Mouse (Mus musculus) MEL (cell line): Measurements from ENCODE around the gene Zfp385b. TPM values are rescaled to one million over a fixed set of nuclear protein-coding genes. Genes with fewer than 3 reads are reported as not detected.

ENCODE experiments used
- DNase-seq: peaks from one replicate; pipeline ENCODE4 v3.0.0; 2011; ENCODE audit warnings: low read depth, low spot score
- H3K27ac ChIP-seq: 2 replicates; pipeline ENCODE4 v1.5.1; 2012; ENCODE audit warnings: low read depth, mild to moderate bottlenecking, control low read depth, low read length, moderate library complexity; ENCODE audit not compliant: control insufficient read depth
- H3K27me3 ChIP-seq, 2 experiments: fragments of 150-350 bp in 1 of 2; sonication (generic) in 1 of 2; 2 replicates each; pipeline ENCODE4 v1.6.1; 2012; ENCODE audit warnings: low read length in 2 of 2, mild to moderate bottlenecking in 2 of 2, improper control_type of control experiment in 1 of 2, moderate library complexity in 1 of 2; ENCODE audit not compliant: insufficient read depth in 2 of 2, control insufficient read depth in 1 of 2
- H3K36me3 ChIP-seq, 2 experiments: 2 replicates each; pipeline ENCODE4 v1.6.1; 2012 to 2014; ENCODE audit warnings: low read length in 2 of 2, improper control_type of control experiment in 1 of 2, inconsistent platforms in 1 of 2, mild to moderate bottlenecking in 1 of 2; ENCODE audit not compliant: insufficient read depth in 2 of 2, control insufficient read depth in 1 of 2
- H3K4me1 ChIP-seq, 2 experiments: fragments of 150-350 bp in 1 of 2; sonication (generic) in 1 of 2; 2 replicates each; pipeline ENCODE4 v1.6.1; 2012; ENCODE audit warnings: low read length in 2 of 2, improper control_type of control experiment in 1 of 2, mild to moderate bottlenecking in 1 of 2; ENCODE audit not compliant: insufficient read depth in 2 of 2, control insufficient read depth in 1 of 2
- H3K4me3 ChIP-seq, 2 experiments: fragments of 150-350 bp in 1 of 2; sonication (generic) in 1 of 2; 2 replicates each; pipeline ENCODE4 v1.5.1; 2012; ENCODE audit warnings: low read depth in 2 of 2, low read length in 2 of 2, mild to moderate bottlenecking in 2 of 2, moderate library complexity in 2 of 2, control low read depth in 1 of 2, improper control_type of control experiment in 1 of 2; ENCODE audit not compliant: control insufficient read depth in 1 of 2, insufficient read depth in 1 of 2
- H3K79me2 ChIP-seq: 2 replicates; pipeline ENCODE4 v1.6.1; 2012; ENCODE audit warnings: mild to moderate bottlenecking, low read length, moderate library complexity; ENCODE audit not compliant: control insufficient read depth, poor library complexity, insufficient read depth
- H3K9ac ChIP-seq: 2 replicates; pipeline ENCODE4 v1.6.1; 2012; ENCODE audit warnings: low read depth, mild to moderate bottlenecking, control low read depth, low read length, moderate library complexity; ENCODE audit not compliant: control insufficient read depth, poor library complexity, severe bottlenecking
- H3K9me3 ChIP-seq: fragments of 150-350 bp; sonication (generic); replicated peaks from 2 replicates; pipeline ENCODE4 v1.6.1; 2012; ENCODE audit warnings: mild to moderate bottlenecking, low read length, improper control_type of control experiment, moderate library complexity; ENCODE audit not compliant: insufficient read depth
- BHLHE40 ChIP-seq: IDR thresholded peaks from 2 replicates; pipeline ENCODE4 v1.6.1; 2012; ENCODE audit warnings: low read depth, mild to moderate bottlenecking, inconsistent platforms, low read length, improper control_type of control experiment, borderline replicate concordance
- CHD1 ChIP-seq: IDR thresholded peaks from 2 replicates; pipeline ENCODE4 v1.6.1; 2012; ENCODE audit warnings: low read depth, mild to moderate bottlenecking, inconsistent platforms, low read length, improper control_type of control experiment
- ELF1 ChIP-seq: IDR thresholded peaks from 2 replicates; pipeline ENCODE4 v1.6.1; 2014; ENCODE audit warnings: low read depth, mild to moderate bottlenecking, inconsistent platforms, low read length, improper control_type of control experiment, moderate library complexity
- ETS1 ChIP-seq: IDR thresholded peaks from 2 replicates; pipeline ENCODE4 v1.6.1; 2012; ENCODE audit warnings: low read depth, mild to moderate bottlenecking, inconsistent platforms, low read length, improper control_type of control experiment, moderate library complexity
- GABPA ChIP-seq: IDR thresholded peaks from 2 replicates; pipeline ENCODE4 v1.6.1; 2012; ENCODE audit warnings: low read depth, mild to moderate bottlenecking, inconsistent platforms, low read length, improper control_type of control experiment, moderate library complexity
- GATA1 ChIP-seq: IDR thresholded peaks from 2 replicates; pipeline ENCODE4 v1.6.1; 2011; ENCODE audit warnings: low read depth, low read length, improper control_type of control experiment
- HCFC1 ChIP-seq: IDR thresholded peaks from 2 replicates; pipeline ENCODE4 v1.6.1; 2012; ENCODE audit warnings: low read depth, mild to moderate bottlenecking, inconsistent platforms, low read length, improper control_type of control experiment, moderate library complexity
- JUND ChIP-seq: IDR thresholded peaks from 2 replicates; pipeline ENCODE4 v1.6.1; 2011; ENCODE audit warnings: low read depth, mild to moderate bottlenecking, improper control_type of control experiment, low read length
- KAT2A ChIP-seq: conservative IDR thresholded peaks from 2 replicates; pipeline ENCODE4 v1.6.1; 2012; ENCODE audit warnings: low read depth, low read length, improper control_type of control experiment, inconsistent platforms
- MAFK ChIP-seq: IDR thresholded peaks from 2 replicates; pipeline ENCODE4 v1.6.1; 2011; ENCODE audit warnings: low read depth, mild to moderate bottlenecking, low read length, improper control_type of control experiment, borderline replicate concordance
- MAZ ChIP-seq: IDR thresholded peaks from 2 replicates; pipeline ENCODE4 v1.6.1; 2012; ENCODE audit warnings: low read depth, mild to moderate bottlenecking, inconsistent platforms, low read length, improper control_type of control experiment
- MEF2A ChIP-seq: IDR thresholded peaks from 2 replicates; pipeline ENCODE4 v1.6.1; 2014; ENCODE audit warnings: low read depth, mild to moderate bottlenecking, inconsistent platforms, low read length, improper control_type of control experiment; ENCODE audit not compliant: poor library complexity, insufficient replicate concordance, severe bottlenecking; ENCODE audit errors: extremely low read depth
- MXI1 ChIP-seq: IDR thresholded peaks from 2 replicates; pipeline ENCODE4 v1.6.1; 2011; ENCODE audit warnings: mild to moderate bottlenecking, low read depth, low read length, improper control_type of control experiment
- MYB ChIP-seq: IDR thresholded peaks from 2 replicates; pipeline ENCODE4 v1.6.1; 2011; ENCODE audit warnings: mild to moderate bottlenecking, low read depth, low read length, improper control_type of control experiment
- NELFE ChIP-seq: IDR thresholded peaks from 2 replicates; pipeline ENCODE4 v1.6.1; 2011; ENCODE audit warnings: low read depth, low read length, improper control_type of control experiment
- NRF1 ChIP-seq: IDR thresholded peaks from 2 replicates; pipeline ENCODE4 v1.6.1; 2014; ENCODE audit warnings: low read depth, mild to moderate bottlenecking, inconsistent platforms, low read length, improper control_type of control experiment, moderate library complexity; ENCODE audit not compliant: poor library complexity, insufficient read depth, severe bottlenecking
- RAD21 ChIP-seq: IDR thresholded peaks from 2 replicates; pipeline ENCODE4 v1.6.1; 2011; ENCODE audit warnings: mild to moderate bottlenecking, low read depth, low read length, improper control_type of control experiment
- RCOR1 ChIP-seq: IDR thresholded peaks from 2 replicates; pipeline ENCODE4 v1.6.1; 2012; ENCODE audit warnings: low read depth, mild to moderate bottlenecking, inconsistent platforms, low read length, improper control_type of control experiment
- SIN3A ChIP-seq: IDR thresholded peaks from 2 replicates; pipeline ENCODE4 v1.6.1; 2012; ENCODE audit warnings: low read length, improper control_type of control experiment, inconsistent platforms
- SMC3 ChIP-seq: IDR thresholded peaks from 2 replicates; pipeline ENCODE4 v1.6.1; 2011; ENCODE audit warnings: low read depth, low read length, improper control_type of control experiment
- TAL1 ChIP-seq: IDR thresholded peaks from 2 replicates; pipeline ENCODE4 v1.6.1; 2012; ENCODE audit warnings: mild to moderate bottlenecking, inconsistent platforms, low read length, moderate library complexity, mixed read lengths
- TBP ChIP-seq: IDR thresholded peaks from 2 replicates; pipeline ENCODE4 v1.8.0; 2011; ENCODE audit warnings: low read depth, low read length, improper control_type of control experiment
- TCF12 ChIP-seq: IDR thresholded peaks from 2 replicates; pipeline ENCODE4 v1.6.1; 2014; ENCODE audit warnings: low read depth, mild to moderate bottlenecking, inconsistent platforms, low read length, improper control_type of control experiment, moderate library complexity
- UBTF ChIP-seq: IDR thresholded peaks from 2 replicates; pipeline ENCODE4 v1.6.1; 2012; ENCODE audit warnings: low read depth, mild to moderate bottlenecking, inconsistent platforms, low read length, improper control_type of control experiment, moderate library complexity, borderline replicate concordance; ENCODE audit not compliant: insufficient read depth
- USF1 ChIP-seq: IDR thresholded peaks from 2 replicates; pipeline ENCODE4 v1.6.1; 2014; ENCODE audit warnings: low read depth, mild to moderate bottlenecking, inconsistent platforms, low read length, improper control_type of control experiment, moderate library complexity
- USF2 ChIP-seq, 2 experiments: IDR thresholded peaks; 2 replicates each; pipeline ENCODE4 v1.6.1; 2011 to 2012; ENCODE audit warnings: improper control_type of control experiment in 2 of 2, low read length in 2 of 2, borderline replicate concordance in 1 of 2, inconsistent platforms in 1 of 2, low read depth in 1 of 2, mild to moderate bottlenecking in 1 of 2; ENCODE audit not compliant: insufficient read depth in 1 of 2
- ZC3H11A ChIP-seq: IDR thresholded peaks from 2 replicates; pipeline ENCODE4 v1.6.1; 2012; ENCODE audit warnings: low read depth, mild to moderate bottlenecking, inconsistent platforms, low read length, improper control_type of control experiment
- ZKSCAN1 ChIP-seq: IDR thresholded peaks from 2 replicates; pipeline ENCODE4 v1.6.1; 2012; ENCODE audit warnings: low read depth, mild to moderate bottlenecking, inconsistent platforms, low read length, improper control_type of control experiment, moderate library complexity
- polyA plus RNA-seq, 2 experiments: library from polyadenylated mRNA; stranded (reverse) in 1 of 2; unstranded in 1 of 2; fragments of >175 nt in 1 of 2; fragments of >200 nt in 1 of 2; gene quantifications; 2 replicates each; pipeline versions ENCODE4 v1.2.1 to v1.2.4; 2012; ENCODE audit warnings: low replicate concordance in 2 of 2, low read depth in 1 of 2; ENCODE audit not compliant: insufficient read length in 2 of 2, insufficient read depth in 1 of 2, missing spikeins in 1 of 2
- total RNA-seq: library from RNA; depleted of rRNA; stranded (reverse); fragments of 300-350 nt; gene quantifications from 2 replicates; pipeline ENCODE4 v1.2.3, GENCODE M21; 2012

The Zfp385b gene
- total and polyA plus RNA-seq, 3 experiments = not detected

GRCm38 (mm10) chr2:77393881-77394280 lies 425.6 kb downstream of the Zfp385b start:
- no peak for DNase-seq
- no peak overlapping the region for H3K4me3 ChIP-seq
- H3K27me3 ChIP-seq = no peaks in the 10 kb centered on the region; a peak in 1 of 4 replicates
- no peaks in the 10 kb centered on the region for H3K4me1 ChIP-seq
- H3K36me3 ChIP-seq = no peaks in the 10 kb centered on the region
- no peaks in the 10 kb centered on the region for H3K79me2 ChIP-seq
- no peaks in the 10 kb centered on the region for H3K9me3 ChIP-seq
- TF ChIP-seq USF2 (IDR thresholded peaks at IDR 0.05; ENCODE audit: borderline replicate concordance in 1 of 2, insufficient read depth in 1 of 2, low read depth in 1 of 2, low read length in 2 of 2) (no peak), KAT2A (no peak), MEF2A (no peak), CHD1 (no peak), RAD21 (no peak), MAZ (no peak), ELF1 (no peak), HCFC1 (no peak), GATA1 (no peak), TBP (no peak), USF1 (no peak), SMC3 (no peak), BHLHE40 (no peak), GABPA (no peak), TCF12 (no peak), NELFE (no peak), ZKSCAN1 (no peak), TAL1 (no peak)
- H3K27ac ChIP-seq = no peak overlapping the region
- H3K9ac ChIP-seq = no peak overlapping the region

GRCm38 (mm10) chr2:77388186-77388585 lies 431.3 kb downstream of the Zfp385b start:
- no peaks in the 10 kb centered on the region for H3K4me1 ChIP-seq
- TF ChIP-seq HCFC1 (no peak), MXI1 (no peak), BHLHE40 (no peak), ZC3H11A (no peak), KAT2A (no peak), SIN3A (no peak), UBTF (no peak), NRF1 (no peak), USF1 (no peak), TBP (no peak), SMC3 (no peak), MAFK (no peak), ELF1 (no peak), RCOR1 (no peak), TAL1 (no peak), ETS1 (no peak), TCF12 (no peak), JUND (no peak), MYB (no peak)
- TF ChIP-seq, all 39 proteins: peak for 0
- H3K9me3 ChIP-seq = no peaks in the 10 kb centered on the region
- no peaks in the 10 kb centered on the region; a peak in 1 of 4 replicates for H3K27me3 ChIP-seq
- H3K79me2 ChIP-seq = no peaks in the 10 kb centered on the region
- H3K36me3 ChIP-seq = no peaks in the 10 kb centered on the region
- no peak overlapping the region for H3K9ac ChIP-seq
- no peak overlapping the region for H3K27ac ChIP-seq
- H3K4me3 ChIP-seq = no peak overlapping the region
- DNase-seq = no peak
